Mouse (Mus musculus) heart, embryonic 12.5 days (tissue): ENCODE data around the gene Mrtfa. TPM values are rescaled to one million over a fixed set of nuclear protein-coding genes. Genes with fewer than 3 reads are reported as not detected.

ENCODE experiments used
- ATAC-seq: fragments of 200-750 bp; cut with Nextera tagmentation; 2 replicates; pipeline ENCODE4 v1.8.0; 2017; ENCODE audit warnings: moderate TSS enrichment, moderate library complexity; ENCODE audit not compliant: insufficient number of reproducible peaks, low FRiP score
- H3K27ac ChIP-seq: fragments of 300-500 bp; sonication (generic); 2 replicates; pipeline ENCODE4 v1.5.1; 2016; ENCODE audit warnings: mild to moderate bottlenecking, moderate library complexity; ENCODE audit not compliant: poor library complexity, severe bottlenecking
- H3K27me3 ChIP-seq: fragments of 300-500 bp; sonication (generic); replicated peaks from 2 replicates; pipeline ENCODE4 v1.6.1; 2016; ENCODE audit warnings: mild to moderate bottlenecking, moderate library complexity
- H3K36me3 ChIP-seq: fragments of 300-500 bp; sonication (generic); 2 replicates; pipeline ENCODE4 v1.6.1; 2016; ENCODE audit warnings: mild to moderate bottlenecking, moderate library complexity
- H3K4me1 ChIP-seq: fragments of 300-500 bp; sonication (generic); replicated peaks from 2 replicates; pipeline ENCODE4 v1.6.1; 2016; ENCODE audit warnings: mild to moderate bottlenecking
- H3K4me2 ChIP-seq: fragments of 300-500 bp; sonication (generic); 2 replicates; pipeline ENCODE4 v1.6.1; 2016; ENCODE audit warnings: mild to moderate bottlenecking, moderate library complexity
- H3K4me3 ChIP-seq: fragments of 300-500 bp; sonication (generic); 2 replicates; pipeline ENCODE4 v1.5.1; 2016; ENCODE audit warnings: mild to moderate bottlenecking
- H3K9ac ChIP-seq: fragments of 300-500 bp; sonication (generic); 2 replicates; pipeline ENCODE4 v1.6.1; 2016; ENCODE audit warnings: mild to moderate bottlenecking, moderate library complexity
- H3K9me3 ChIP-seq: fragments of 300-500 bp; sonication (generic); replicated peaks from 2 replicates; pipeline ENCODE4 v1.6.1; 2016; ENCODE audit warnings: mild to moderate bottlenecking, moderate library complexity
- WGBS: fragments of 180-500 bp; shearing (Covaris S2); methylation state at CpG from one replicate; pipeline ENCODE4 v1.1.7; 2016; 5-methylcytosine and 5-hydroxymethylcytosine counted together
- polyA plus RNA-seq: library from polyadenylated mRNA; unstranded; fragments of >200 nt; fragmentation: Nextera tagmentation; extraction: Ambion mirVana; gene quantifications from 2 replicates; pipeline ENCODE4 v1.2.1, GENCODE M21; 2016

The Mrtfa gene
- polyA plus RNA-seq, 1 experiment from 2014 or later: 19.4 TPM

DNA sequence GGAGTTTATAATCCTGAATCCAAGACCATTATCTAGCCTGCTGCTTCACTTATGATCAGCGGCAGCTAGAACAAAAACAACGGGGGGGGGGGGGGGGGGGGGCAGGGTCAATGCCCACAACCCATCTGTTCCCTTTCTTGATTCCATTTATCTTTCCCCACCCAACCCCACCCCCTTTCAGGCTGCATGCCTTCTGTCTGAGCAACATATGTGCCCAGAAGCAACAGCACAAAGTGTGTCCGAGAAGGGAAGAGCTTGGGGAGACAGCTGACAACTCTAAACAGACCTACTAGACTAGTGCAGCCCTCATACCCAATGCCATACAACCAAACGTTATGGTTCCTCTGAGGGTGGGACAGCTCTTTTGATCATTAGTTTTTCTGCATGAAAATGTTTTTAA is 68.0 kb downstream of the Mrtfa start:
- Histone ChIP-seq H3K36me3 (no peaks in the 10 kb centered on the region), H3K27me3 (no peaks in the 10 kb centered on the region), H3K9ac (no peak overlapping the region), H3K27ac (no peak overlapping the region), H3K4me1 (peaks cover 11% of the 10 kb centered on the region), H3K9me3 (no peaks in the 10 kb centered on the region), H3K4me3 (no peak overlapping the region), H3K4me2 (no peak overlapping the region)
- WGBS: 56% methylated on average over 4 of the region's 4 CpGs
- ATAC-seq: no peak

DNA sequence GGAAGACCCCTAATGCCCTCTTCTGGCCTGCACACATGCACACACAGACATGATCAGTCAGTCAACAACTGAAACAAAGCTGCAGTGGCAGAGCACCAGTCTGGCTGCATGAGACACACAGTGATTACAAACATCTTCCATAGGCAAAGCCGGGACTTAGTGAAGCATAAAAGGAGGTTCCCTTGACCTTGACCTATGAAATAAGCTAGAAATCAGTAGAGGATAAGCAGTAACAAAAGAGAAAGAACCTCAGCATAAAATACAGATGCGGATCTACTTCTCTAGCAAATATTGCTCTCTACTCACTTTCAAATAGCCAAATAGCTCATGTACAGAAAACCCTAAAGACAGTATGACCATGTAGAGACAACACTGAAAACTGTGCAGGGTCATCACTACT is 68.5 kb downstream of the Mrtfa start:
- Histone ChIP-seq H3K9ac (no peak overlapping the region), H3K27ac (no peak overlapping the region), H3K4me3 (no peak overlapping the region), H3K36me3 (no peaks in the 10 kb centered on the region), H3K9me3 (no peaks in the 10 kb centered on the region), H3K27me3 (no peaks in the 10 kb centered on the region), H3K4me1 (peaks cover 11% of the 10 kb centered on the region), H3K4me2 (no peak overlapping the region)
- ATAC-seq: no peak
- 83% methylated on average over 2 of the region's 2 CpGs for WGBS

DNA sequence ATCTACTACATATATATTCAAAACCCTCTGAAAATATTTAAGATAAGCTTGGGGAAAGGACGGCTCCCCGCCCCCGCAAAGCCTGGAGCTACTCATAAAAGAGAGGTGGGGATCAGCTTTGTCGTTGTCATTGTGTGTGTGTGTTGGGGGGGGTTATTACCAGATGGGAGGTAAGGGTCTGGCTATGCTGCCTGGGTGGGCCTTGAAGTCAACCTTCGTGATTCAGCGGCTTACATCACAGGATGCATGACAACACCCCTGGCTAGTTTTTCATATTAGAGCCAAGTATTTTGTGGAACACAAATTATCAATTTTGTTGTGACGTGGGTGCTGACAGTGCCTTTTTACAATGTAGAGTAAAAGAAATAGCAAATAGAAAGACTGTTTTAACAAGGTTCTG is 69.6 kb downstream of the Mrtfa start:
- peaks cover 4% of the 10 kb centered on the region for H3K36me3 ChIP-seq
- H3K27ac ChIP-seq: no peak overlapping the region
- ATAC-seq: no peak
- H3K4me3 ChIP-seq: no peak overlapping the region
- H3K9ac ChIP-seq: no peak overlapping the region
- no peak overlapping the region for H3K4me2 ChIP-seq
- H3K9me3 ChIP-seq: no peaks in the 10 kb centered on the region
- H3K27me3 ChIP-seq: no peaks in the 10 kb centered on the region
- peaks cover 11% of the 10 kb centered on the region for H3K4me1 ChIP-seq
- 84% methylated on average over 7 of the region's 7 CpGs for WGBS

DNA sequence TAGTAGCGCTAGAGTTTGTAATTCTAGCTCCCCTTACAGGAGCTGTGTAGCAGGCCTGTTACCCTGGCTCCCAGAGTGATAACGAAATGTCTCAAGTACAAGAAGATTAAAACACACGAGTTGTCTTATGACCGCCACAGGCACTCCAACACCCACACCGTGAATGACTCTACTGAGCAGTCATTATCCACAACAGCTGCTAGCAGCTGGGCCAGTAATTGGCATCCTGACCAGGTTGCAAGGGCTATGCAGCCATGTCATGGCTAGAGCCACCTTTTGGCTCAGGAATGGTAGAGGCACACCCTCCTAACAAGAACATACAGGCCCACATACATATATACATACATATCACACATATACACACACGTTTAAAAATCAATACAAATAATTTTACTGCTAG is 70.4 kb downstream of the Mrtfa start:
- no peaks in the 10 kb centered on the region for H3K27me3 ChIP-seq
- WGBS: 65% methylated on average over 6 of the region's 6 CpGs
- H3K9ac ChIP-seq: no peak overlapping the region
- peaks cover 4% of the 10 kb centered on the region for H3K36me3 ChIP-seq
- no peak overlapping the region for H3K4me3 ChIP-seq
- H3K4me1 ChIP-seq: peaks cover 11% of the 10 kb centered on the region
- ATAC-seq: no peak
- H3K9me3 ChIP-seq: no peaks in the 10 kb centered on the region
- no peak overlapping the region for H3K27ac ChIP-seq
- H3K4me2 ChIP-seq: no peak overlapping the region

DNA sequence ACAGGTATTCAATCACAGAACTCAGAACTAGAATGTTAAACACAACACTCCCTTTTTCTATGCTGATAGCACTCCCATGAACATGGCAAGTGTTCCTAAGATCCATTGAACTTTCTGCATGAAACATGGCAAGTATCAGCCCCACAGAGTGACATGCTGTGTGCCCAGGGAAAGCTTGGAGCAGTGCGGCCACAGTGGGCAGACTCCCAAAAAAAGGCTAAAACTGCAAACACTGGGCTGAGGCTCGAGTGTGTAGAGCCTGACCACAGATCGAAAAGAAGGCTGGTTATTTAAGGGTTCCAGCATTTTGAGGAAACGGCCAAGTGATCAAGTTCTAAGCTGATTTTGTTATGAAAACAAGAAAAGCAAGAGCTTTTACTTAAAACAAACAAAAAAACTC is 72.3 kb downstream of the Mrtfa start:
- H3K4me2 ChIP-seq: no peak overlapping the region
- no peaks in the 10 kb centered on the region for H3K9me3 ChIP-seq
- peaks cover 11% of the 10 kb centered on the region for H3K4me1 ChIP-seq
- no peak overlapping the region for H3K27ac ChIP-seq
- H3K4me3 ChIP-seq: no peak overlapping the region
- 78% methylated on average over 4 of the region's 4 CpGs for WGBS
- H3K27me3 ChIP-seq: no peaks in the 10 kb centered on the region
- H3K36me3 ChIP-seq: peaks cover 4% of the 10 kb centered on the region
- ATAC-seq: no peak
- H3K9ac ChIP-seq: no peak overlapping the region

DNA sequence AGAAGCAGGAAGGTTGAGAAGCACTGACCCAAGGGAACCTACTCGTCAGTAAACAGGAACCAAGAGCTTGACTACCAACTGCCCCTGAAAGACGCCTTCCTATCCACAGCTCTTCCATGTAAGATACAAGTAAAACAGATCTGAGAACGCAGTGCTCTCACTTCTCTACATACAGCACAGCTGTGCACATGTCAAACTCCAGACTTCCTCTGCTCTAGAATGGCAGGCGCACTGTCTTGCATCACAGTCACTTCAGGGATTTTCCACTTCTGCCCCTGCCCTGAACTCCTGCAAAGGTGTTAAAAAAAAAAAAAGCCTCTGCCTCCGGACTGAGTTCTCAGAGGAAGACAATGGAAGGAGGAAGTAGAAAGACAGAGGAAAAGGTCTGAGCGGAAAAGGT is 78.0 kb downstream of the Mrtfa start:
- ATAC-seq: peak; percentile 45; the same call in 1 of the 2 replicates
- WGBS: 27% methylated on average over 6 of the region's 6 CpGs
- no peak overlapping the region for H3K4me2 ChIP-seq
- H3K4me3 ChIP-seq: no peak overlapping the region
- no peaks in the 10 kb centered on the region for H3K9me3 ChIP-seq
- H3K36me3 ChIP-seq: peaks cover 4% of the 10 kb centered on the region
- H3K27ac ChIP-seq: peak overlapping the region; percentile 62; the same call in 1 of the 2 replicates
- H3K9ac ChIP-seq: no peak overlapping the region
- no peaks in the 10 kb centered on the region for H3K27me3 ChIP-seq
- peaks cover 21% of the 10 kb centered on the region for H3K4me1 ChIP-seq

DNA sequence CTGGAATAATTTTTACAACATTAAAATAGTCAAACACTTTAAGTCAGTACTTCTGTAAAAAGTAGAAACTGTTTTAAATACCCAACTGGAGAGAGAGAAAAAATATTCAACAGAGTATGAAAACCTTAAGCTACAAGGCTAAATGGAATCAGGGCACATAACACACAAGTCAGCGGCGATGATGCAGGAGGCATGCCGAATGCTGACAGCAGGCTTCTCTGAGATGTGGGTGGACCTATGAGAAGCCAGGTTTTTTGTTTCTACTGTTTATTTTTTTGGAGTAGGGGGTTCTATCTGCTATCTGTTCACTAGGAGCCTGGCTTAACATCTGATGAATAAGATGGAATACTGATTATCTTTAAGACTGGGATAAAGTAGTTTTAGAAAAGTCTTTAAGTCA is 80.2 kb downstream of the Mrtfa start:
- WGBS: 74% methylated on average over 3 of the region's 3 CpGs
- Histone ChIP-seq H3K4me3 (no peak overlapping the region), H3K27me3 (no peaks in the 10 kb centered on the region), H3K9me3 (no peaks in the 10 kb centered on the region), H3K36me3 (no peaks in the 10 kb centered on the region), H3K4me1 (peaks cover 33% of the 10 kb centered on the region), H3K9ac (no peak overlapping the region), H3K27ac (no peak overlapping the region), H3K4me2 (no peak overlapping the region)
- no peak for ATAC-seq

DNA sequence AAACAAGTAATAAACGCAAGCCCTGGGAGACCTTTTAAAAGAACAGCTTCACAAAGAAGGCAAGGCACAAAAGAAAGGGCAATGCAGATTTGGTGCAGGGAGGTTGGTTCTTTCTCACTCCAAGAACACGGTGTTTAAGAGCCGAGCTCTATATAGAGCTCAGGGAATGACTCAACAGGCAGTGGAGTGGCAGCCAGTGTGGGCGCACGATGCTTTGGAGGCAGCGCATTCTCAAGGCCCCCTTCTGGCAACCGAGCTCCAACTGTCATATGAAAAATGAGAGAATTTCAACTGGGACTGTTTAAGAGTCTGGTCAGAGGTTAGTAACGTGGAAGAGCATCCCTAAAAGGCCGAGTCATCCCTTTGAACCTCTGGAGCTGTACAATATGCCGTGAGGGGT is 84.6 kb downstream of the Mrtfa start:
- Histone ChIP-seq H3K4me1 (peaks cover 53% of the 10 kb centered on the region), H3K9me3 (no peaks in the 10 kb centered on the region), H3K36me3 (no peaks in the 10 kb centered on the region), H3K27me3 (no peaks in the 10 kb centered on the region), H3K27ac (no peak overlapping the region), H3K9ac (no peak overlapping the region), H3K4me3 (no peak overlapping the region), H3K4me2 (no peak overlapping the region)
- WGBS: 44% methylated on average over 10 of the region's 10 CpGs
- ATAC-seq: no peak

DNA sequence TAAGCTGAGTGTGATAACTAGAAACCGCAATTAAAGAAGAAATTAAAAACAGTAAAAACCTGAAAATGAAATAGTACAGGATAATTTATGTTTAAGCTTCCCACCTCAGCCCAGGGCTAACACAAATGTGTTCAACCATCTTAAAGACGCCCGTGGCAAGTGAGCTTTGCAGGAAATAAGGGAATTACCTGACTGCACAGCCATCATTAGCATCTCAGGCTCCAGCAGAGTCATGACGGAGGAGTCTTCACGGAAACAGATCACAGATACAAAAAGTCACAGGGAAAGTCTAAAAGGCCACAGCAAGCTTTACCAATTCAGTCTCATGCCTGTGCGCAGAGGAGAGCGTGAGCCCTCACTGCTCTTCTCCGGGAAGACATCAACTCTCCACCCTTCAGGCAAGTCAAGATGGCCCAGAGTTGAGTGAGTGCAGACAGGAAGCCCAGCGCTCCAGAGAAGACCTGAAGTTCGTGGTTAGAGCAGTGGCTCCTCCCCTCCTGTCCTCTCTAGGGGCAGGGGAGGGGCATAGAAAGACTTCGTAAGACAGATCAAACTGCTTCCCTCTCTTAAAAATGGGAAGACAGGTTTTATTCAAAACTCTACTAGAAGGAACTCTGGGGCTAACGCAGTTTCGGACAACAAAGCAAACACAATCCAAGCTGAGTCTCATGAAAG is 85.8 kb downstream of the Mrtfa start:
- no peak overlapping the region for H3K27ac ChIP-seq
- no peaks in the 10 kb centered on the region for H3K36me3 ChIP-seq
- no peaks in the 10 kb centered on the region for H3K9me3 ChIP-seq
- peaks cover 55% of the 10 kb centered on the region for H3K4me1 ChIP-seq
- no peak for ATAC-seq
- H3K4me2 ChIP-seq: peak overlapping the region; percentile 51
- no peaks in the 10 kb centered on the region for H3K27me3 ChIP-seq
- H3K4me3 ChIP-seq: 0 out of 2 replicates have a peak overlapping the region, but pooled peaks have one; percentile 2
- no peak overlapping the region for H3K9ac ChIP-seq
- WGBS: 39% methylated on average over 13 of the region's 13 CpGs

DNA sequence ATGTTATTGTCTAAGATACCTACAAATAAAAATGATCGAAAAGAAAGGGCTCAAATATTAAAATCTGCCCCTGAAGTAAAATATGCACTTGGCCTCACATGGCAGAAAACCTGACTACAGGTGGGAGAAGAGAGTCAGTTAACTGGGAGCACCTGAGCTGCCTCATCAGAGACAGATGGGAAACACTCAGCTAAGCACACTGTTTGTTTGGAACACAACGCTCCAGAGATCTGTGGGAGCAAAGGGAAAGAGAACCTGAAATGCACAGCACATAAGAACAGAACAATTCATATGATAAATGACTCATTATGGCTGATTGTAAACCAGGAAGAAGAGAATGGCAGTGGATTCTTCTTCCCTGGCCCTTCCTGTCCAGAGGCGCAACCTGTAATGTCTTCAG is 87.1 kb downstream of the Mrtfa start:
- no peaks in the 10 kb centered on the region for H3K27me3 ChIP-seq
- H3K4me3 ChIP-seq: no peak overlapping the region
- no peak overlapping the region for H3K27ac ChIP-seq
- no peak overlapping the region for H3K9ac ChIP-seq
- no peaks in the 10 kb centered on the region for H3K36me3 ChIP-seq
- H3K4me1 ChIP-seq: peaks cover 48% of the 10 kb centered on the region
- 74% methylated on average over 3 of the region's 3 CpGs for WGBS
- no peak for ATAC-seq
- H3K9me3 ChIP-seq: no peaks in the 10 kb centered on the region
- no peak overlapping the region; the same call in 1 of the 2 replicates for H3K4me2 ChIP-seq

DNA sequence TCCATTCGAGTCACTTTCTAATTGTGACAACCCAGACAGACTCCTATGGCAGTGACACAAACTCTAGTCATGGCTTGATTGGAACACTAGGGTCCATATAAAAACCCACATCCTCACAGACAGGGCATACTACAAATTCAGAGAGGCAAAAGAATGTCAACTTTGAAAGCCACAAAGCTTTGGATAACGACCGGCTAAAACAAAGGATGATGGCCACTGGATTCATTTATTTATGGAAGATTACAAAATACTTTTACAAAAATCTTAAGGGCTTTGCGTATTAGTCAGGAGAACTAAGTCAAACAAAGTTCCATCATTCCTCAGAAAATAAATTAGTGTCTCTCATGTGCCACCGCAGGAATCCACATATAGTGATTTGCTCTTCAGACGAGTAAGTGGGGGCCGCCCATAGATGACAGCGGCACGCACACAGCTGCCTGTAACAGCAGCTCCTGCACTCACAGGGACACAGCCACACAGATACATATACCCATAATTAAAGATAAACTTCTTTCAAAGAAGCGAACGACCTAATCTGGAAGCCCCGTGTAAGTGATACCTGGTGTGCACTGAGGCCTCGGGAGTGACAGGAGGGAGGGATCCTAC is 88.2 kb downstream of the Mrtfa start:
- Histone ChIP-seq H3K9ac (no peak overlapping the region), H3K27me3 (no peaks in the 10 kb centered on the region), H3K4me3 (no peak overlapping the region), H3K36me3 (no peaks in the 10 kb centered on the region), H3K27ac (no peak overlapping the region), H3K9me3 (no peaks in the 10 kb centered on the region), H3K4me1 (peaks cover 52% of the 10 kb centered on the region), H3K4me2 (no peak overlapping the region)
- ATAC-seq: no peak
- 60% methylated on average over 13 of the region's 13 CpGs for WGBS

DNA sequence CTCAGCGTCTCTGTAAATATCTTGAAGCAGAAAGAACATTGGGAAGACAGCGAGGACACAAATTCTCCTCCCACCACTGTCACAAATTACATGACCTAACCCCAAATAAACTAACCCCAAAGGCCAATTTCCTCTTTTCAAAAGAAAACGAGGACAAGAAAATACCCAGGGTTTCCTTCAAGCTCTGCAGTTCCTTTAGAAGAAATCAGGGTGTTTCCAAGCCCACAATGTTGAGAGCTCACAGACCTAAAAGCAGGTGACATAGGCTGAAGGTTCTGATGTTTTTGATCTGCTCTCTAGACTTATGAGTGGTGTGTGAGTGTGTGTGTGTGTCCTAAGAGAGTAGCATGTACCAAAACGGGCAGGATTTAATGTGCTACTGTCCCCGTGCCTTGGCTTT is 89.2 kb downstream of the Mrtfa start:
- Histone ChIP-seq H3K4me3 (no peak overlapping the region), H3K27ac (no peak overlapping the region), H3K9me3 (no peaks in the 10 kb centered on the region), H3K27me3 (no peaks in the 10 kb centered on the region), H3K36me3 (no peaks in the 10 kb centered on the region), H3K4me1 (peaks cover 57% of the 10 kb centered on the region), H3K9ac (no peak overlapping the region), H3K4me2 (no peak overlapping the region)
- 67% methylated on average over 5 of the region's 5 CpGs for WGBS
- ATAC-seq: no peak
